Mouse (Mus musculus) telencephalon, adult 2 months (tissue): ENCODE measurements around the gene Trim71.

Source experiments
- DNase-seq: peaks from one replicate; pipeline ENCODE4 v3.0.0-alpha.2; 2011; ENCODE audit warnings: low read depth, low spot score

Gene Trim71

GRCm38 (mm10) chr9:114484771-114485170 lies 79.4 kb downstream of the Trim71 start:
- no peak for DNase-seq

- DNase-seq, result no peak
Observed at GRCm38 (mm10) chr9:114480940-114481339, 83.2 kb downstream of the Trim71 start.

GRCm38 (mm10) chr9:114477019-114477418 lies 87.2 kb downstream of the Trim71 start:
- DNase-seq, result no peak

GRCm38 (mm10) chr9:114471892-114472291 lies 92.3 kb downstream of the Trim71 start:
- no peak for DNase-seq

GRCm38 (mm10) chr9:114468701-114469100 lies 95.5 kb downstream of the Trim71 start:
- DNase-seq, result no peak

- DNase-seq, result no peak
Observed at GRCm38 (mm10) chr9:114468217-114468616, 96.0 kb downstream of the Trim71 start.

GRCm38 (mm10) chr9:114466871-114467270 lies 97.3 kb downstream of the Trim71 start:
- no peak for DNase-seq

- no peak for DNase-seq
Observed at GRCm38 (mm10) chr9:114465442-114465841, 98.7 kb downstream of the Trim71 start.

GRCm38 (mm10) chr9:114462569-114462968 lies 101.6 kb downstream of the Trim71 start:
- no peak for DNase-seq

GRCm38 (mm10) chr9:114458436-114458835 lies 105.7 kb downstream of the Trim71 start:
- DNase-seq, result no peak
